Mouse (Mus musculus) ZHBTc4 (cell line): ENCODE measurements around the gene Timm8a1.

Source experiments
- DNase-seq: peaks from one replicate; pipeline ENCODE4 v3.0.0-alpha.2; 2011; ENCODE audit warnings: low read depth, low spot score

Gene Timm8a1

DNA sequence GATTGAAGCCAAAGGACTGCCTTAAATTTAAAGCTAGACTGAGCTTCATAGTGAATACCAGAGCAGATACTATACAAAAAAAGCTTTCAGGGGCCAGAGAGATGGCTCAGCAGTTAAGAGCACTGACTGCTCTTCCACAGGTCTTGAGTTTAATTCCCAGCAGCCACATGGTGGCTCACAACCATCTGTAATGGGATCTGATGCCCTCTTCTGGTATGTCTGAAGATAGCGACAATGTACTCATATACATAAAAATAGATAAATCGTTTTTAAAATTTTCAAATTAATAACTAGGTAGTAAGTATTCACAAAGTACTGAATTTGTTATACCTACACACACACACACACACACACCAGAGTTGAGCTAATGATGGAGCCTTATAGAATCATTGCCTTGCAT lies 8.3 kb downstream of the Timm8a1 start:
- no peak for DNase-seq

- no peak for DNase-seq
These were observed 16.4 kb downstream of the Timm8a1 start for GRCm38 (mm10) chrX:134525260-134525659.

DNA sequence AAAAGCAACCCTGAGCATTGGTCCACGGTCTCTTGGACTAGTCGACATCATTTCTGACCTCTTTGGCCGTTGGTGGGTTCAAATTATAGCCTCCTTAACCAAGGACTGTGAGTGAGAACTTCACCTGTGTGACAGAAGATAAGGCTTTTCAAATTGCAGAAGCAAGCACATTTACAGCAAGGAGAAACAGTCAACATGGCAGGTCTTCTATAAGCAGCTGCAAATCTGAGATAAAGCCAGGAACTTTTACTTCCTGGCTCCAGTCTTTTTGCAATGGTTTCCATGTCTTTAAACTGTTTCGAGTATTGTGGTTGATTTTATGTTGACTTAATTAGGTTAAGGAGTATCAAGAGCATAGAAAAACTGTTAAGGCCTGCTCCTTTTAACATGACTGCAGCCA lies 17.9 kb downstream of the Timm8a1 start:
- no peak for DNase-seq

- peak; percentile 16 for DNase-seq
These were observed 32.2 kb downstream of the Timm8a1 start for GRCm38 (mm10) chrX:134509473-134509872.

DNA sequence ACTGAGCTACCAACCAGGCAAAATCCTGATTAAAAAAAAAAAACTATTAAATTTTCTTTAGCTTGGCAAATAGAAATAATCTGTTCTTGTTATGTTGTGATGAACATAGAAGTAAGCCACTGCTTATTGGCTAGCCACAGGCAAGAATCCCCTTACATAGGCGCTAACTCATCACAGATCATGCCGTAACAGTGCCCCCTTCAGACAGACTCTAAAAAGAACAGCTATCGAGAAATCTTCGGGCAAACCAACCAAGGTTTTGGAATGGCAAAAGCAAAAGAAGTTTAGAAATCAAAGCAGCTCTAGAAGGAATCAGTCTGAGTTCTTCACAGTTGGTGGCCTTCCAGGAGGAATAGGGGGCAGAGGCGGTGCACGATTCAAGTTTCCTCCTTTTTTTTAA lies 33.7 kb downstream of the Timm8a1 start:
- peak; percentile 6 for DNase-seq

DNA sequence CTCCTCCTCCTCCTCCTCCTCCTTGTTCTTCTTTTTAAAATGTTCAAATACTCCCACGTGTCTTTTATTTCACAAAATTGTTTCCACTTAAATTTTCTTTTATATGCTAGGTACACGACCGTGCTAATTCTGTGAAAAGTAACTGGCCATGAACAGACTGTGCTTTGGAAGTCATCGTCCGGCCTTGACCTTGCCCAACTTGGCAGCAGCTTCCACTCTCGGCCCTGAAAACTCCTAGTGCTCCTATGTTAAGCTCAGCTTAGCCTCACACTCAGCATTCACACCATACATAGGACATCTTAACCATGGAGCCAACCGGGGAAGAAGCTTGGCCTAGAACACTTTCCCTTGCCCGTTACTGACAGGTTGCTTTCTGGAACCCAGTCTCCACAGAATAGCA lies 41.0 kb downstream of the Timm8a1 start:
- DNase-seq: no peak
